Mouse (Mus musculus): Measurements from ENCODE around the gene Dzip1.

- TF ChIP-seq CTCF (IDR thresholded peaks at IDR 0.05; ENCODE audit: low read depth, low read length) = no peak
- no peak for TF ChIP-seq TAL1 (conservative IDR thresholded peaks at IDR 0.05; ENCODE audit: low read depth, low read length)
Observed at GRCm38 (mm10) chr14:118929779-118930178, 4.5 kb upstream of the Dzip1 start.

Measured in G1E (cell line).